Mouse (Mus musculus) midbrain, embryonic 14.5 days (tissue): ENCODE results near the gene Ifnar1. TPM values are rescaled to one million over a fixed set of nuclear protein-coding genes. Genes with fewer than 3 reads are reported as not detected.
"Not testable (repeated sequence)": the region's sequence is repeated elsewhere in the genome, so short reads cannot be mapped to it uniquely, and the experiment has no call there.

Experiments used
- ATAC-seq: fragments of 200-750 bp; cut with Nextera tagmentation; 2 replicates; pipeline ENCODE4 v1.8.0; 2017; ENCODE audit warnings: moderate number of reproducible peaks, moderate library complexity; ENCODE audit not compliant: low FRiP score, low TSS enrichment
- DNase-seq: peaks from one replicate; pipeline ENCODE4 v3.0.0-alpha.2; 2015
- H3K27ac ChIP-seq: fragments of 300-500 bp; sonication (generic); replicated peaks from 2 replicates; pipeline ENCODE4 v1.5.1; 2014; ENCODE audit warnings: mild to moderate bottlenecking, low read depth, low read length, moderate library complexity
- H3K27me3 ChIP-seq: fragments of 300-500 bp; sonication (generic); 2 replicates; pipeline ENCODE4 v1.6.1; 2014; ENCODE audit warnings: low read length, control low read depth, mixed read lengths; ENCODE audit not compliant: control insufficient read depth, insufficient read depth
- H3K36me3 ChIP-seq: fragments of 300-500 bp; sonication (generic); 2 replicates; pipeline ENCODE4 v1.6.1; 2014; ENCODE audit warnings: low read length, control low read depth; ENCODE audit not compliant: control insufficient read depth, insufficient read depth
- H3K4me1 ChIP-seq: fragments of 300-500 bp; sonication (generic); 2 replicates; pipeline ENCODE4 v1.6.1; 2014; ENCODE audit warnings: mild to moderate bottlenecking, antibody characterized with exemption, low read length, control low read depth; ENCODE audit not compliant: control insufficient read depth, insufficient read depth
- H3K4me2 ChIP-seq: fragments of 300-500 bp; sonication (generic); 2 replicates; pipeline ENCODE4 v1.6.1; 2014; ENCODE audit warnings: mild to moderate bottlenecking, low read length, moderate library complexity
- H3K4me3 ChIP-seq: fragments of 300-500 bp; sonication (generic); replicated peaks from 2 replicates; pipeline ENCODE4 v1.5.1; 2014; ENCODE audit warnings: low read depth, low read length
- H3K9ac ChIP-seq: fragments of 300-500 bp; sonication (generic); replicated peaks from 2 replicates; pipeline ENCODE4 v1.6.1; 2014; ENCODE audit warnings: mild to moderate bottlenecking, low read length, moderate library complexity
- H3K9me3 ChIP-seq: fragments of 300-500 bp; sonication (generic); 2 replicates; pipeline ENCODE4 v1.6.1; 2016; ENCODE audit warnings: low read length, control low read depth, mixed read lengths; ENCODE audit not compliant: control insufficient read depth
- WGBS: fragments of 180-500 bp; shearing (Covaris S2); extraction: QIAGEN DNeasy Blood & Tissue Kit; methylation state at CpG from one replicate; pipeline ENCODE4 v1.1.7; 2014; 5-methylcytosine and 5-hydroxymethylcytosine counted together
- polyA plus RNA-seq: library from polyadenylated mRNA; unstranded; fragments of >200 nt; fragmentation: Nextera tagmentation; extraction: Ambion mirVana; gene quantifications from 2 replicates; pipeline ENCODE4 v1.2.1, GENCODE M21; 2014

Gene Ifnar1
- polyA plus RNA-seq: 38.8 and 56.1 TPM in 2 replicates

DNA sequence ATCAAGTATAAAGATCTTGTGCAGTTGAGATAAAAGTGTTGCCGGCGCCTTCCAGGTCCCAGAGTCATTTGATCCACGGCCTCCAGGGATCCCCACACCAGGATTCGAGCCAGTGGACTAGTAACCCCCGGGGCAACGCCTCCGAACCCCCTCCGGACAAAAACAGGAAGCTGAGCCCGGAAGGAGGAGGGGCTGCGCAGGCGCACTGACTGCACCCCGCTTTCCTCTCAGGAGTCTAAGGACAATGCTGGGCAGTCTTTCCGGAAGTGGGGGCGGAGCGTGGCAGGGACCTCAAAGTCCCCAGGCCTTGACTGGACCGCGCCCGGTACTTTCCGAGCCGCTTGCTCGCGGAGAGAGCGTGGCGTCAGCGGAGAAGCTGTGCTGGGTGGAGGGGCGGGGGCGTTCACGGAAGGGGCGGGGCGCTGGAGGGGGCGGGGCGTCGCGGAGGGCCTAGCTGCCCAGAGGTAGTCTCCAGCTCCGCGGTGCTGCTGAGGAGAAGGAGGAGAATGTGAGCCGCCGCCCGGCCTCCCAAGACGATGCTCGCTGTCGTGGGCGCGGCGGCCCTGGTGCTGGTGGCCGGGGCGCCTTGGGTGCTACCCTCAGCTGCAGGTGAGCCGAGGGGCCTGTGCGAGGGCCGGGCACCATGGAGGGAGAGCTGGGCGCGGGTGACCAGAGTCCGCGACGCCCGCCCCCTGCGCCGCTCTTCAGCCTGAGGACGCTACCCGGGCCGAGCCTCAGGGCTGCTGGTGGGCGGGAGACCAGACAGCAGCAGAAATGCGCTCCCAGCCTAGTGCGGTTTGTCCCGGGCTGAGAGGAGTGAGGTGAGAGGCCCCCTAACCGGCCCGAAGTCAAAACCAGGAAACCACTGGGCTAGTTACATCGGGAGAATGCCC is at the start of gene Ifnar1:
TSS of gene Ifnar1 (plus strand) at position 431 of the 893 bp plus-strand sequence.
- under 1% methylated on average over 68 of the region's 68 CpGs for WGBS
- Histone ChIP-seq H3K9ac (peak within 1 kb of the TSS; percentile 96), H3K27me3 (no peaks in the 10 kb centered on the region), H3K4me1 (peaks cover 13% of the 10 kb centered on the region), H3K4me2 (peak within 1 kb of the TSS; percentile 78), H3K36me3 (peaks cover 9% of the 10 kb centered on the region), H3K4me3 (peak within 1 kb of the TSS; percentile 90), H3K27ac (peak within 1 kb of the TSS; percentile 95), H3K9me3 (no peaks in the 10 kb centered on the region)
- DNase-seq: peak; percentile 99
- ATAC-seq: peak; percentile 98

DNA sequence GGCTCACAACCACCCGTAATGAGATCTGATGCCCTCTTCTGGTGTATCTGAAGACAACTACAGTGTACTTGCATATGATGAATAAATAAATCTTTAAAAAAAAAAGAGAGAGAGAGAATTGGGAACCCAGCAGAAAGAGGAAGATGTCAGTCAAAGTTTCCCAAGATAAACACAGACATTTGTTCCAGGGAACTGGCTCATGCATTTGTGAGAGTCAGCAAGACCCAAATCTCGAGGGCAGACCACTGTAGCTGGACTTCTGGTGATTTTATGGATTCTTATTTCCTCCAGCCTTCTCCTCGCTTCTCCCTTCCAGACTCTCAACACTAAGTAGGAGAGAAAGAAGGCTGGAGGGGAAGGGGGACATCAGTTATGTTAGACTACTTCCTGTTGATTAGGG is 47.0 kb upstream of the Ifnar1 start:
- WGBS: 73% methylated on average over 3 of the region's 3 CpGs
- H3K4me1 ChIP-seq: no peaks in the 10 kb centered on the region
- H3K27ac ChIP-seq: no peak overlapping the region
- no peaks in the 10 kb centered on the region for H3K9me3 ChIP-seq
- H3K9ac ChIP-seq: no peak overlapping the region
- H3K27me3 ChIP-seq: no peaks in the 10 kb centered on the region
- no peaks in the 10 kb centered on the region for H3K36me3 ChIP-seq
- no peak for ATAC-seq
- H3K4me3 ChIP-seq: no peak overlapping the region
- no peak overlapping the region for H3K4me2 ChIP-seq
- no peak for DNase-seq

DNA sequence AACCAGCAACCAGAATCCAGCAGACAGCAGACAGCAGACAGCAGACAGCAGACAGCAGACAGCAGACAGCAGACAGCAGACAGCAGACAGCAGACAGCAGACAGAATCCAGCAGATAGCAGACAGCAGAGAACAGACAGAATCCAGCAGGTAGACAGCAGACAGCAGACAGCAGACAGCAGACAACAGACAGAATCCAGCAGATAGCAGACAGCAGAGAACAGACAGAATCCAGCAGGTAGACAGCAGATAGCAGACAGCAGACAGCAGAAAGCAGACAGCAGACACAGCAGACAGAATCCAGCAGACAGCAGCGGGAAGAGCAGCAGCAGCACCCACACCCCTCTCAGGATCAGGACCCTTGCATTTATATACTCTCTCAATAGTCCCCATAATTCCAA is 46.4 kb upstream of the Ifnar1 start:
- not testable (repeated sequence) for H3K36me3 ChIP-seq, H3K4me3 ChIP-seq, H3K4me2 ChIP-seq, H3K27ac ChIP-seq, H3K27me3 ChIP-seq, H3K9me3 ChIP-seq, DNase-seq, ATAC-seq, H3K4me1 ChIP-seq, H3K9ac ChIP-seq
- 80% methylated on average over 1 of the region's 1 CpGs for WGBS

DNA sequence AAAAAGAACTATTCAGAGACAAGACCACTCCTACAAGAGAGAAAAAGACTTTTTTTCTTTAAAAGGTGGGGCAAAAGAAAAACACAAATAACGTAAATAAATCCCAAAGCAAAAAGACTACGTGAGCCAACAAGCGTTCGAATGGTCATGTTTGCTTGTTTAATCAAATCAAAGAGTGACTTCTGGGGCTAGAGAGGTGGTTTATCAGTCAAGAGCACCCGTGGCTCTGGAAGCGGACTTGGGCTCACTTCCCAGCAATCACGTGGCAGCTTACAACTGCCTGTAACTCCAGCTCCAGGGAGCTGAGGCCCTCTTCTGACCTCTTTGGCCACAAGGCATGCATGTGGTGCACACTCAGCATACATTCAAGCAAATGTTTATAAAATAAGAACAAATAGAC is 43.7 kb upstream of the Ifnar1 start:
- ATAC-seq: no peak
- Histone ChIP-seq H3K4me2 (no peak overlapping the region), H3K36me3 (no peaks in the 10 kb centered on the region), H3K4me1 (no peaks in the 10 kb centered on the region), H3K4me3 (no peak overlapping the region), H3K9ac (no peak overlapping the region), H3K9me3 (no peaks in the 10 kb centered on the region), H3K27ac (no peak overlapping the region), H3K27me3 (no peaks in the 10 kb centered on the region)
- 67% methylated on average over 7 of the region's 7 CpGs for WGBS
- no peak for DNase-seq

DNA sequence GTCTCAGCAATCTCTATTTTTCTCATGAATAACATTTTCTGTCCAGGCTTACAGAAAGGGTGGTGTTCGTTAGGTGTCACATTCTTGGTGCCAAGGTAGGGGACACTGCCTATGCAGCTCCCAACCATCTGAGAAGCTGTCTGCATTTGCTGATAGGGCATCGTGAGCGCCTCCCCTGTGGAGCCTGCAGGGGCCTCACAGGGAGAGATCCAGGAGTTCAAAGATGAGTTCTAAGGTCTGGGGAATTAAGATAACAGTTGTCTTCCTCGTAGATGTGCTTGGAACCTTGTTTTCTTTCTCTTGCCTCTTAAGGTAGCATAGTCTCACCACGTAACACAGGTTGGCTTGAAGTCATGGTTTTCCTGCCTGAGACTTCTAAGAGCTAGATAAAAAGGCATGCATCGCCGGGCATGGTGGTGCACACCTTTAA is 43.2 kb upstream of the Ifnar1 start:
- Histone ChIP-seq H3K27ac (no peak overlapping the region), H3K4me1 (no peaks in the 10 kb centered on the region), H3K4me3 (no peak overlapping the region), H3K27me3 (no peaks in the 10 kb centered on the region), H3K9ac (no peak overlapping the region), H3K36me3 (no peaks in the 10 kb centered on the region), H3K9me3 (no peaks in the 10 kb centered on the region), H3K4me2 (no peak overlapping the region)
- WGBS: 85% methylated on average over 7 of the region's 7 CpGs
- DNase-seq: no peak
- no peak for ATAC-seq

DNA sequence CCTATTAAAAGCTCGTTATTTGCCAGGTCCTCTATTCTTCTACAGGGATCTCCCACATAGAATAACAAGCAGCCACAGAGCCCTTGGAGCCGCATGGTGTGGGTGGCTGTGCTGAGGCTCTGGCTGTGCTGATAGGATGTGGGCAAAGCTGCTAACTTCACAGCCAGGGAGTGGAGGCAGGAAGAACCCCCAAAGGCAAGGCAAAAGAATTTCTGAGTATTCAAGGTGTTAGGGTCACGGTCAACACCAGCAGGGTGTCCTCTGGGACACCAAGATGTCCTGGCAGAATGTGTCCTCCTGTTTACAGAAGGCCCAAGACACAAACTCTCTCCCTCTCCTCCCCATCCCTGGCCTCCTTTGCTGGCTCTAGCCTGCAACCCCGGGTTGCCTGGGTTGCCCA is 42.6 kb upstream of the Ifnar1 start:
- H3K27ac ChIP-seq: no peak overlapping the region
- H3K9ac ChIP-seq: no peak overlapping the region
- no peak overlapping the region for H3K4me2 ChIP-seq
- H3K4me3 ChIP-seq: no peak overlapping the region
- ATAC-seq (no peak), DNase-seq (no peak)
- no peaks in the 10 kb centered on the region for H3K36me3 ChIP-seq
- H3K27me3 ChIP-seq: no peaks in the 10 kb centered on the region
- 73% methylated on average over 4 of the region's 4 CpGs for WGBS
- no peaks in the 10 kb centered on the region for H3K9me3 ChIP-seq
- no peaks in the 10 kb centered on the region for H3K4me1 ChIP-seq

DNA sequence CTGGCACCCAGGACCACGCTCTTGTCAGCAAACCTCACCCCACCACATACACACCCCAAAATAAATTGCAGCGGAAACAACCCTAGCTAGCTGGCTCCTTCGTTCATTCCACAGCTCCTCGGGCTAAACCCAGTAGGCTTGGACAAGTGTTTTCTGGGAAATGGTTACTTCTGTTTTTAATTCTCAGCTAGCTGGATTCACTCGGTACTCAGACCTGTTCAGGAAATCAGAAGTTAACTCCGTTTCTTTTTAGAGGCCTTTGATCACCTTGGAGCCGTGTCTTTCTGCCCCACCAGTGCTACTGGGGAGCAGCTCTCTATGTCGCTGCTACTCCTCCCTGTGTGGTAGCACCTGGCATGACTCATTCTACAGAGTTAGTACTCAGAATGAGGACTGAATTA is 41.8 kb upstream of the Ifnar1 start:
- H3K4me2 ChIP-seq: no peak overlapping the region
- WGBS: 85% methylated on average over 8 of the region's 8 CpGs
- H3K4me3 ChIP-seq: no peak overlapping the region
- no peak overlapping the region for H3K9ac ChIP-seq
- ATAC-seq: no peak
- H3K27ac ChIP-seq: no peak overlapping the region
- no peaks in the 10 kb centered on the region for H3K9me3 ChIP-seq
- H3K36me3 ChIP-seq: no peaks in the 10 kb centered on the region
- H3K27me3 ChIP-seq: no peaks in the 10 kb centered on the region
- H3K4me1 ChIP-seq: no peaks in the 10 kb centered on the region
- DNase-seq: no peak

DNA sequence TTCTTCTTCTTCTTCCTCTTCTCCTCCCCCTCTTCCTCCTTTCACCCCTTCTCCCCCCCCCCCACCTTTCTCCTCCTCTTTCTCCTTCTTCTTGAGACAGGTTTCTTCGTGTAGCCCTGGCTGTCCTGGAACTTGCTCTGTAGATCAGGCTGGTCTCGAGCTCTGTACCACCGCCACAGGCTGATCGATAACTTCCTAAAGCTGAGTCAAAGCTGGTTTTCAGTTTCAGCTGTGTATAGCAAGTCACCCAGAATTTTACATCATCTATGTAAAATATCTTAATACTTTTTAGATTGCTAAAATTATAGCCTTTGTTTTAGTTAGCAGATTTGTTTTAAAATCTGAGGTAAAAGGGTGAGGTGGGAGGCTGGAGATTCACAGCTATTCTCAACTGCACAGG is 40.2 kb upstream of the Ifnar1 start:
- no peaks in the 10 kb centered on the region for H3K36me3 ChIP-seq
- DNase-seq: no peak
- H3K9me3 ChIP-seq: no peaks in the 10 kb centered on the region
- WGBS: 88% methylated on average over 4 of the region's 4 CpGs
- no peak for ATAC-seq
- H3K9ac ChIP-seq: no peak overlapping the region
- H3K4me3 ChIP-seq: no peak overlapping the region
- H3K27me3 ChIP-seq: no peaks in the 10 kb centered on the region
- H3K27ac ChIP-seq: no peak overlapping the region
- no peak overlapping the region for H3K4me2 ChIP-seq
- no peaks in the 10 kb centered on the region for H3K4me1 ChIP-seq

DNA sequence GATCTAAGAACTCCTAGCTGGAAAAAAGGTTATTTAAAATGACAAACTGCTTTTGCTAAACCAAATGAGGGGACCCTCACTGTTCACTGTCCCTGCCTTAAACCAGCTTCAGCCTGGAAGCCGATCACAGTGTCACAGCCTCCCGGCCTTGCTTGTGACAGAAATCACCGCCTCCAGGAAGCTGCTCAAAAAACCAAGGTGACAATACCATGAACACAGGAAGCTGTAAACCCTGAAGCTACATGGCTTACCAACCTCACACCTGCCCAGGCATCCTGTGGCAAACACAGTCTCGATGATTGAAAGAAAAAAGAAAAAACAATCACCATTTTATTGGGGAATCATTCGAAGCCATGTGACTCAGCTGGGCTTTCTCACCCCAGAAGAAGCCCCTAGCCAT is 39.5 kb upstream of the Ifnar1 start:
- no peak overlapping the region for H3K4me2 ChIP-seq
- no peak overlapping the region for H3K4me3 ChIP-seq
- H3K27me3 ChIP-seq: no peaks in the 10 kb centered on the region
- H3K27ac ChIP-seq: no peak overlapping the region
- H3K4me1 ChIP-seq: no peaks in the 10 kb centered on the region
- no peak overlapping the region for H3K9ac ChIP-seq
- ATAC-seq: no peak
- DNase-seq: no peak
- H3K9me3 ChIP-seq: no peaks in the 10 kb centered on the region
- 84% methylated on average over 5 of the region's 5 CpGs for WGBS
- H3K36me3 ChIP-seq: no peaks in the 10 kb centered on the region
